Mouse (Mus musculus): ENCODE measurements at regions not wholly inside any gene's neighbourhood (a gene's known extent, or its start where the extent isn't known, plus 50 kb on each side); places are given as distances from the start of the nearest gene placed in this dataset.
"Not testable (repeated sequence)": the region's sequence is repeated elsewhere in the genome, so short reads cannot be mapped to it uniquely, and the experiment has no call there.

GRCm38 (mm10) chr8:26780515-26780914 lies 196.6 kb upstream of the Zfp703 start:
- Histone ChIP-seq H3K27me3 (ENCODE audit: control insufficient read depth, insufficient read depth, low read length) (peaks cover 27% of the 10 kb centered on the region), H3K9ac (ENCODE audit: low read depth, low read length) (peak overlapping the region; percentile 62; the same call in 1 of the 2 replicates), H3K4me3 (ENCODE audit: low read depth, low read length) (peak overlapping the region; percentile 28), H3K4me1 (ENCODE audit: control insufficient read depth, insufficient read depth, low read length) (0 out of 2 replicates have a peak, but pooled peaks cover 7% of the 10 kb centered on the region), H3K36me3 (ENCODE audit: control insufficient read depth, insufficient read depth, low read length) (no peaks in the 10 kb centered on the region), H3K9me3 (replicated peaks; ENCODE audit: control insufficient read depth, low read length) (no peaks in the 10 kb centered on the region), H3K27ac (ENCODE audit: low read depth, low read length) (no peak overlapping the region), H3K4me2 (peak overlapping the region; percentile 65)
- 7% methylated on average over 19 of the region's 19 CpGs for WGBS (ENCODE audit: insufficient replicate concordance)
- ATAC-seq (replicated peaks; ENCODE audit: insufficient number of reproducible peaks, low FRiP score, low TSS enrichment): no peak

- not testable (repeated sequence) for H3K4me1 ChIP-seq (ENCODE audit: control insufficient read depth, insufficient read depth, low read length)
- 88% methylated on average over 8 of the region's 8 CpGs for WGBS (ENCODE audit: insufficient replicate concordance)
Measured at GRCm38 (mm10) chr8:26782936-26783335, 194.2 kb upstream of the Zfp703 start.

GRCm38 (mm10) chr8:26784381-26784780 lies 192.7 kb upstream of the Zfp703 start:
- Histone ChIP-seq H3K4me1 (ENCODE audit: control insufficient read depth, insufficient read depth, low read length) (0 out of 2 replicates have a peak, but pooled peaks cover 7% of the 10 kb centered on the region), H3K4me3 (ENCODE audit: low read depth, low read length) (no peak overlapping the region), H3K9ac (ENCODE audit: low read depth, low read length) (no peak overlapping the region), H3K36me3 (ENCODE audit: control insufficient read depth, insufficient read depth, low read length) (no peaks in the 10 kb centered on the region), H3K9me3 (replicated peaks; ENCODE audit: control insufficient read depth, low read length) (no peaks in the 10 kb centered on the region), H3K27me3 (ENCODE audit: control insufficient read depth, insufficient read depth, low read length) (peaks cover 16% of the 10 kb centered on the region), H3K4me2 (0 out of 2 replicates have a peak overlapping the region, but pooled peaks have one; percentile 6), H3K27ac (ENCODE audit: low read depth, low read length) (no peak overlapping the region)
- ATAC-seq (replicated peaks; ENCODE audit: insufficient number of reproducible peaks, low FRiP score, low TSS enrichment): no peak
- WGBS (ENCODE audit: insufficient replicate concordance): 56% methylated on average over 6 of the region's 6 CpGs

More at GRCm38 (mm10) chr8:26782936-26783335, 194.2 kb upstream of the Zfp703 start:
- H3K27me3 ChIP-seq (ENCODE audit: control insufficient read depth, insufficient read depth, low read length): peaks cover 27% of the 10 kb centered on the region
- not testable (repeated sequence) for H3K9ac ChIP-seq (ENCODE audit: low read depth, low read length); H3K9me3 ChIP-seq (replicated peaks; ENCODE audit: control insufficient read depth, low read length); H3K36me3 ChIP-seq (ENCODE audit: control insufficient read depth, insufficient read depth, low read length); H3K4me3 ChIP-seq (ENCODE audit: low read depth, low read length); H3K27ac ChIP-seq (ENCODE audit: low read depth, low read length); H3K4me2 ChIP-seq; ATAC-seq (replicated peaks; ENCODE audit: insufficient number of reproducible peaks, low FRiP score, low TSS enrichment)

- Histone ChIP-seq H3K9me3 (replicated peaks; ENCODE audit: control insufficient read depth, low read length) (no peaks in the 10 kb centered on the region), H3K27me3 (ENCODE audit: control insufficient read depth, insufficient read depth, low read length) (peaks cover 6% of the 10 kb centered on the region; the same call in 1 of the 2 replicates), H3K4me2 (no peak overlapping the region), H3K4me3 (ENCODE audit: low read depth, low read length) (no peak overlapping the region), H3K27ac (ENCODE audit: low read depth, low read length) (no peak overlapping the region), H3K9ac (ENCODE audit: low read depth, low read length) (no peak overlapping the region), H3K36me3 (ENCODE audit: control insufficient read depth, insufficient read depth, low read length) (no peaks in the 10 kb centered on the region), H3K4me1 (ENCODE audit: control insufficient read depth, insufficient read depth, low read length) (no peaks in the 10 kb centered on the region)
- WGBS (ENCODE audit: insufficient replicate concordance): 34% methylated on average over 2 of the region's 2 CpGs
- no peak for ATAC-seq (replicated peaks; ENCODE audit: insufficient number of reproducible peaks, low FRiP score, low TSS enrichment)
Measured at GRCm38 (mm10) chr8:26791795-26792194, 185.3 kb upstream of the Zfp703 start.

GRCm38 (mm10) chr8:26793606-26794292 lies 183.4 kb upstream of the Zfp703 start:
- no peak overlapping the region for H3K4me2 ChIP-seq
- H3K36me3 ChIP-seq (ENCODE audit: control insufficient read depth, insufficient read depth, low read length): no peaks in the 10 kb centered on the region
- 86% methylated on average over 9 of the region's 9 CpGs for WGBS (ENCODE audit: insufficient replicate concordance)
- peaks cover 6% of the 10 kb centered on the region; the same call in 1 of the 2 replicates for H3K27me3 ChIP-seq (ENCODE audit: control insufficient read depth, insufficient read depth, low read length)
- H3K9ac ChIP-seq (ENCODE audit: low read depth, low read length): no peak overlapping the region
- H3K9me3 ChIP-seq (replicated peaks; ENCODE audit: control insufficient read depth, low read length): no peaks in the 10 kb centered on the region
- H3K4me3 ChIP-seq (ENCODE audit: low read depth, low read length): no peak overlapping the region
- H3K27ac ChIP-seq (ENCODE audit: low read depth, low read length): no peak overlapping the region
- no peaks in the 10 kb centered on the region for H3K4me1 ChIP-seq (ENCODE audit: control insufficient read depth, insufficient read depth, low read length)
- ATAC-seq (replicated peaks; ENCODE audit: insufficient number of reproducible peaks, low FRiP score, low TSS enrichment): no peak

- 76% methylated on average over 4 of the region's 4 CpGs for WGBS (ENCODE audit: insufficient replicate concordance)
- ATAC-seq (replicated peaks; ENCODE audit: insufficient number of reproducible peaks, low FRiP score, low TSS enrichment): no peak
- H3K27ac ChIP-seq (ENCODE audit: low read depth, low read length): no peak overlapping the region
- no peaks in the 10 kb centered on the region for H3K9me3 ChIP-seq (replicated peaks; ENCODE audit: control insufficient read depth, low read length)
- H3K9ac ChIP-seq (ENCODE audit: low read depth, low read length): no peak overlapping the region
- H3K4me2 ChIP-seq: no peak overlapping the region
- no peak overlapping the region for H3K4me3 ChIP-seq (ENCODE audit: low read depth, low read length)
- no peaks in the 10 kb centered on the region for H3K36me3 ChIP-seq (ENCODE audit: control insufficient read depth, insufficient read depth, low read length)
- peaks cover 6% of the 10 kb centered on the region; the same call in 1 of the 2 replicates for H3K27me3 ChIP-seq (ENCODE audit: control insufficient read depth, insufficient read depth, low read length)
- no peaks in the 10 kb centered on the region for H3K4me1 ChIP-seq (ENCODE audit: control insufficient read depth, insufficient read depth, low read length)
Measured at GRCm38 (mm10) chr8:26794411-26794810, 182.7 kb upstream of the Zfp703 start.

GRCm38 (mm10) chr8:26795616-26796015 lies 181.5 kb upstream of the Zfp703 start:
- ATAC-seq (replicated peaks; ENCODE audit: insufficient number of reproducible peaks, low FRiP score, low TSS enrichment): no peak
- H3K36me3 ChIP-seq (ENCODE audit: control insufficient read depth, insufficient read depth, low read length): no peaks in the 10 kb centered on the region
- no peak overlapping the region for H3K9ac ChIP-seq (ENCODE audit: low read depth, low read length)
- H3K4me1 ChIP-seq (ENCODE audit: control insufficient read depth, insufficient read depth, low read length): no peaks in the 10 kb centered on the region
- WGBS (ENCODE audit: insufficient replicate concordance): 77% methylated on average over 8 of the region's 8 CpGs
- H3K9me3 ChIP-seq (replicated peaks; ENCODE audit: control insufficient read depth, low read length): no peaks in the 10 kb centered on the region
- no peak overlapping the region for H3K27ac ChIP-seq (ENCODE audit: low read depth, low read length)
- no peak overlapping the region for H3K4me2 ChIP-seq
- H3K27me3 ChIP-seq (ENCODE audit: control insufficient read depth, insufficient read depth, low read length): peaks cover 6% of the 10 kb centered on the region; the same call in 1 of the 2 replicates
- H3K4me3 ChIP-seq (ENCODE audit: low read depth, low read length): no peak overlapping the region

- Histone ChIP-seq H3K27ac (ENCODE audit: low read depth, low read length) (no peak overlapping the region), H3K4me3 (ENCODE audit: low read depth, low read length) (no peak overlapping the region), H3K36me3 (ENCODE audit: control insufficient read depth, insufficient read depth, low read length) (no peaks in the 10 kb centered on the region), H3K27me3 (ENCODE audit: control insufficient read depth, insufficient read depth, low read length) (peaks cover 11% of the 10 kb centered on the region), H3K4me1 (ENCODE audit: control insufficient read depth, insufficient read depth, low read length) (peaks cover 5% of the 10 kb centered on the region), H3K9me3 (replicated peaks; ENCODE audit: control insufficient read depth, low read length) (no peaks in the 10 kb centered on the region), H3K4me2 (no peak overlapping the region), H3K9ac (ENCODE audit: low read depth, low read length) (no peak overlapping the region)
- 59% methylated on average over 1 of the region's 1 CpGs for WGBS (ENCODE audit: insufficient replicate concordance)
- ATAC-seq (replicated peaks; ENCODE audit: insufficient number of reproducible peaks, low FRiP score, low TSS enrichment): no peak
Measured at GRCm38 (mm10) chr8:26799814-26800213, 177.3 kb upstream of the Zfp703 start.

GRCm38 (mm10) chr8:26804089-26804488 lies 173.0 kb upstream of the Zfp703 start:
- Histone ChIP-seq H3K36me3 (ENCODE audit: control insufficient read depth, insufficient read depth, low read length) (no peaks in the 10 kb centered on the region), H3K27ac (ENCODE audit: low read depth, low read length) (no peak overlapping the region), H3K4me1 (ENCODE audit: control insufficient read depth, insufficient read depth, low read length) (peaks cover 27% of the 10 kb centered on the region), H3K4me2 (0 out of 2 replicates have a peak overlapping the region, but pooled peaks have one; percentile 1), H3K9ac (ENCODE audit: low read depth, low read length) (no peak overlapping the region), H3K4me3 (ENCODE audit: low read depth, low read length) (no peak overlapping the region), H3K27me3 (ENCODE audit: control insufficient read depth, insufficient read depth, low read length) (peaks cover 18% of the 10 kb centered on the region), H3K9me3 (replicated peaks; ENCODE audit: control insufficient read depth, low read length) (no peaks in the 10 kb centered on the region)
- ATAC-seq (replicated peaks; ENCODE audit: insufficient number of reproducible peaks, low FRiP score, low TSS enrichment): no peak
- 31% methylated on average over 9 of the region's 9 CpGs for WGBS (ENCODE audit: insufficient replicate concordance)
